Mouse (Mus musculus) forebrain, embryonic 11.5 days (tissue): ENCODE results near the gene Arid4b. TPM values are rescaled to one million over a fixed set of nuclear protein-coding genes. Genes with fewer than 3 reads are reported as not detected.

Source experiments
- ATAC-seq: fragments of 200-750 bp; cut with Nextera tagmentation; replicated peaks from 2 replicates; pipeline ENCODE4 v1.8.0; 2017; ENCODE audit warnings: moderate TSS enrichment; ENCODE audit not compliant: low FRiP score
- DNase-seq: peaks from one replicate; pipeline ENCODE4 v3.0.0-alpha.2; 2017; ENCODE audit warnings: low spot score
- H3K27ac ChIP-seq: fragments of 300-500 bp; sonication (generic); 2 replicates; pipeline ENCODE4 v1.5.1; 2014; ENCODE audit warnings: low read depth, low read length
- H3K27me3 ChIP-seq: fragments of 300-500 bp; sonication (generic); 2 replicates; pipeline ENCODE4 v1.6.1; 2014; ENCODE audit warnings: mild to moderate bottlenecking, low read length, mixed read lengths; ENCODE audit not compliant: control insufficient read depth, insufficient read depth
- H3K36me3 ChIP-seq: fragments of 300-500 bp; sonication (generic); 2 replicates; pipeline ENCODE4 v1.6.1; 2014; ENCODE audit warnings: mild to moderate bottlenecking, low read length, moderate library complexity, mixed read lengths; ENCODE audit not compliant: control insufficient read depth, insufficient read depth
- H3K4me1 ChIP-seq: fragments of 300-500 bp; sonication (generic); replicated peaks from 2 replicates; pipeline ENCODE4 v1.6.1; 2014; ENCODE audit warnings: low read length, mixed read lengths; ENCODE audit not compliant: control insufficient read depth, insufficient read depth
- H3K4me2 ChIP-seq: fragments of 300-500 bp; sonication (generic); 2 replicates; pipeline ENCODE4 v1.6.1; 2014; ENCODE audit warnings: low read depth, mild to moderate bottlenecking, low read length, moderate library complexity, mixed read lengths; ENCODE audit not compliant: severe bottlenecking
- H3K4me3 ChIP-seq: fragments of 300-500 bp; sonication (generic); 2 replicates; pipeline ENCODE4 v1.5.1; 2014; ENCODE audit warnings: low read depth, low read length
- H3K9ac ChIP-seq: fragments of 300-500 bp; sonication (generic); 2 replicates; pipeline ENCODE4 v1.6.1; 2014; ENCODE audit warnings: low read length
- H3K9me3 ChIP-seq: fragments of 300-500 bp; sonication (generic); 2 replicates; pipeline ENCODE4 v1.6.1; 2016; ENCODE audit warnings: low read length, mixed read lengths; ENCODE audit not compliant: control insufficient read depth
- WGBS: fragments of 180-500 bp; shearing (Covaris S2); extraction: QIAGEN DNeasy Blood & Tissue Kit; methylation state at CpG from one replicate; pipeline ENCODE4 v1.1.7; 2014; 5-methylcytosine and 5-hydroxymethylcytosine counted together
- polyA plus RNA-seq: library from polyadenylated mRNA; unstranded; fragments of >200 nt; fragmentation: Nextera tagmentation; extraction: Ambion mirVana; gene quantifications from 2 replicates; pipeline ENCODE4 v1.2.1, GENCODE M21; 2014

The Arid4b gene
- polyA plus RNA-seq, 1 experiment from 2014 or later, result 97.3 TPM

DNA sequence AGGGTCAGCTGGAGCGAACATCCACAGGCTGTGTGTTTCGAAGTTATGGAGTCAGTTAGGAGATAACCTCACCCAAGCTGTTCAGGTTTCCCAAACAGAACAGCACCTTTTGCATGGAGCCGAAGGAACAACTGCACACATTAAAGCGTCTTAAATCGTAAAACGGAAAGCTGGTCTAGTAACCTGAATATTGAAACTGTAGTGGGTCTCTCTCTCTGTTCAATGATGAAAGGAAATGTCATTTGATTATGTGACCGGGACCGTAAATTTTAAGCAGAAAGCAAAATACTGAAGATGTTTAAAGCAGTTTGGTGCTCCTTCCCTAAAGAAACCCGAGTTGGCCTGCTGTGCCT is 2.0 kb downstream of the Arid4b start:
- H3K27ac ChIP-seq, result no peak overlapping the region
- WGBS, result 29% methylated on average over 9 of the region's 9 CpGs

DNA sequence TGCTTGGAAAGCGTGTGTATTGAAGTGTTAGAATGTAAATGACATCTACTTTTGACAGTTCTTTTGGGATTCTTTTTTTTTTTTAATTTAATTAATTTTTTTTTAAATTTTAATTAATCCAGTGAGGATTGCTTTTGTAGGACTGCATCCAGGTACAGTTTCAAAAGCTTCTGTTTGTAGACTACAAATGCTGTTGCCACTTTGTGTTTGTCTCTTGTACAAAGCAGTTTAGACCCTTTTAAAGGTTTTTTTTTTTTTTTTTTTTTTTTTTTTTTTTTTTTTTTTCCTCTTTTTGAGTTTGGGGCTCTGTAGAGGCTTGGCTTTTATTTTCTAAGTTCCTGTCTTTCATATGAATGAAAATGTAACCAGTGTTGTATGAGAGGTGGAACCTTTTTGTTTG is 2.7 kb downstream of the Arid4b start:
- WGBS, result 80% methylated on average over 1 of the region's 1 CpGs
- ATAC-seq, result no peak
- no peak overlapping the region for H3K4me3 ChIP-seq

More for the DNA sequence above, 2.0 kb downstream of the Arid4b start:
- H3K4me2 ChIP-seq, result peak overlapping the region; percentile 67
- no peaks in the 10 kb centered on the region for H3K36me3 ChIP-seq
- no peak for ATAC-seq
- peaks cover 2% of the 10 kb centered on the region; the same call in 1 of the 2 replicates for H3K4me1 ChIP-seq
- H3K27me3 ChIP-seq, result no peaks in the 10 kb centered on the region
- peak overlapping the region; percentile 99 for H3K4me3 ChIP-seq
- no peak for DNase-seq
- no peaks in the 10 kb centered on the region for H3K9me3 ChIP-seq
- peak overlapping the region; percentile 97 for H3K9ac ChIP-seq

DNA sequence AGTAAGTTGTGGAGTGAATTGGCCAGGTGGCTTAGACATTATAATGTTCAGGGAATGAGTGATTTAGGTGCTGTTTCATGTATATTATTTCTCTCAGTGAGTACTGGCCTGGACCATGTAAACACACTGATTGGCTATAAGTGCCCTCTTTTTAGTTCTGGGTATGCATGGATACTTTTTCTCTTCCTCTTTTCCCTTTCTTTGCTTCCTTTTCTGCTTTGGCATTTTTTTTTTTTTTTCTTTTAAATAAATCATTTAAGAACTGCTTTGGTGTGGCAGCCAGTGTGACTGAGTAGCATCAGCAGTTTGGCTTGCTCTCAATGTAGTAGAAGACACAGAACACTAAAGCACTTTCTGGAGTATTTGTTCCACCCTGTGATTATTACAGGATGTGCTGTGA is 5.0 kb downstream of the Arid4b start:
- Histone ChIP-seq H3K4me3 (no peak overlapping the region), H3K27me3 (no peaks in the 10 kb centered on the region), H3K27ac (no peak overlapping the region), H3K36me3 (no peaks in the 10 kb centered on the region; the same call in 1 of the 2 replicates), H3K4me2 (no peak overlapping the region), H3K9me3 (no peaks in the 10 kb centered on the region), H3K4me1 (no peaks in the 10 kb centered on the region), H3K9ac (no peak overlapping the region)
- DNase-seq, result no peak
- no peak for ATAC-seq

More for the DNA sequence above, 2.7 kb downstream of the Arid4b start:
- H3K36me3 ChIP-seq, result no peaks in the 10 kb centered on the region; the same call in 1 of the 2 replicates
- no peak for DNase-seq
- H3K9ac ChIP-seq, result no peak overlapping the region
- H3K27ac ChIP-seq, result no peak overlapping the region
- no peak overlapping the region for H3K4me2 ChIP-seq
- H3K27me3 ChIP-seq, result no peaks in the 10 kb centered on the region
- H3K9me3 ChIP-seq, result no peaks in the 10 kb centered on the region
- peaks cover 2% of the 10 kb centered on the region; the same call in 1 of the 2 replicates for H3K4me1 ChIP-seq

DNA sequence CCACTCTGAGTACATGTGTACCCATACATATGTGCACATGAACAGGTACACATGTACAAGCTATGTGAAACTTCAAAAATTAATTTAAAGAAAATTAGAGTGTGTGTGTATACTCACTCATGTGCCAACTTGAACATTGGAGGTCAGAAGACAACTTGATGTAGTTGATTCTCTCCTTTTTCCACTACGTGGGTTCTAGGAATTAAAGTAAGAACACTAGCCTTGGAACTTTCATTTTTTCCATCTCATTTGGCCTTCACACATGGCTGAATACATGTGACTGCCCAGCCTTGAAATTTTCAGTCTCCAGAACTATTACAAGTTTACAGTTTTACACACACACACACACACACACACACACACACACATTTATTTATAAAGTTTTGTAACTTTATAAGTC is 6.3 kb downstream of the Arid4b start:
- H3K4me2 ChIP-seq, result no peak overlapping the region
- no peak overlapping the region for H3K4me3 ChIP-seq
- H3K9me3 ChIP-seq, result no peaks in the 10 kb centered on the region
- ATAC-seq (no peak), DNase-seq (no peak)
- H3K9ac ChIP-seq, result no peak overlapping the region
- no peaks in the 10 kb centered on the region for H3K27me3 ChIP-seq
- H3K36me3 ChIP-seq, result no peaks in the 10 kb centered on the region; the same call in 1 of the 2 replicates
- WGBS, result 88% methylated on average over 1 of the region's 1 CpGs
- H3K4me1 ChIP-seq, result no peaks in the 10 kb centered on the region
- no peak overlapping the region for H3K27ac ChIP-seq

DNA sequence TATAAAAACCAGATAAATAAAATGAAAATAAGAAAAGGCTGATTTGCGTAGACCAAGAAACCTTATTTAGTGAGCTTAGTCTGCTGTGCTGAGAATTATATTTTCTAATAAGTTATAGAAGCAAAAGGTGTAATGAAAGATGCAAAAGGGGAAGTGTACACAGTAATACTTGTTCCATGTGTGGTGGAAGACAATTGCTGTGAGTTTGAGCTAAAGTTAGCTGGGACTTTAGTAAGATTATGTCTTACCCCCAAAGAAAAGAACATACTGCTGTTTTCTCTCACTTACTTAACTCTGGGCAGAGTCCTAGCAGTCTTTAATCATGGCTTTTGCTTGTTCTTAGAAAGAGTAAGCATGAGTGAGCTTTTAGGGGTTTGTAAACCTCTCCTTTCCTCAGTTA is 11.3 kb downstream of the Arid4b start:
- H3K9ac ChIP-seq, result no peak overlapping the region
- H3K27ac ChIP-seq, result no peak overlapping the region
- no peaks in the 10 kb centered on the region for H3K4me1 ChIP-seq
- ATAC-seq (no peak), DNase-seq (no peak)
- H3K4me3 ChIP-seq, result no peak overlapping the region
- no peaks in the 10 kb centered on the region for H3K9me3 ChIP-seq
- H3K27me3 ChIP-seq, result no peaks in the 10 kb centered on the region
- no peak overlapping the region for H3K4me2 ChIP-seq
- WGBS, result 98% methylated on average over 1 of the region's 1 CpGs
- no peaks in the 10 kb centered on the region; the same call in 1 of the 2 replicates for H3K36me3 ChIP-seq

DNA sequence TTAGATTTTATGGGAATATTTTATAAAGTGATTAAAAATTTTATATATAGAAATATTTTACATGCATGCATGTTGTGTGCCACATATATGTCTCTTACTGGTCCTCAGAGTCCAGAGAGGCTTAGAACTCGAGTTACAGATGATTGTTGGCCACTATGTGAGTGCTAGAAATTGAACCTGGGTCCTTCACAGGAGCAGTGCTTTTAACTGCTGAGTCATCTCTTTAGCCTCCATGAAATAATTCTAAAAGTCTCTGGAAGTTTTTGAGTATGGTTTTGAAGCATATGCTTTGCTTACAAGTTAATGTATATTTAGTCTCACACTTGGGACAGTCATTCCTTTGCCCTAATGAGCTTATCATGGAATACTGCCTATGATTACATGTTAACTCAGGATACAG is 12.3 kb downstream of the Arid4b start:
- Histone ChIP-seq H3K4me2 (no peak overlapping the region), H3K4me3 (no peak overlapping the region), H3K4me1 (no peaks in the 10 kb centered on the region), H3K27me3 (no peaks in the 10 kb centered on the region), H3K9ac (no peak overlapping the region), H3K36me3 (no peaks in the 10 kb centered on the region; the same call in 1 of the 2 replicates), H3K9me3 (no peaks in the 10 kb centered on the region), H3K27ac (no peak overlapping the region)
- 88% methylated on average over 1 of the region's 1 CpGs for WGBS
- ATAC-seq (no peak), DNase-seq (no peak)

DNA sequence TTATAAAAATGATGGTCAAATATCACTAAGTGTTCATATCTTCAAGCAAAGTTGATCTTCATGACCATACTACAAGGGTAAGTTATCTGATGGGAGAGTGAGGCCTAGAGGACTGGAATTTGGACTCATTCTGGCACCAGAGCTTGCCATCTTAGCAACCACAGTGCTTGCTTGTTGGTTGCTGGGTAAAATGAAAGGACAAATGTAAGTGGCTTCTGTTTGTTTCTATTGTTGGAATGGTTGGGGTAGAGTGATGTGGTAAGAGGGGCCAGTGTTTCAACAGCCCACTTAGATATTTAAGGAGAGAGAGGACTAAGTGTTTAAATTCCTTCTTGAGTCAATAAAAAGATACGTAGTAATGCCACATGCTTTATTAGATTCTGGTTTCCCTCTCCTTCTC is 25.6 kb downstream of the Arid4b start:
- DNase-seq, result no peak
- Histone ChIP-seq H3K9ac (no peak overlapping the region), H3K4me2 (no peak overlapping the region), H3K27ac (no peak overlapping the region), H3K4me1 (no peaks in the 10 kb centered on the region), H3K4me3 (no peak overlapping the region), H3K36me3 (no peaks in the 10 kb centered on the region; the same call in 1 of the 2 replicates), H3K27me3 (no peaks in the 10 kb centered on the region), H3K9me3 (no peaks in the 10 kb centered on the region)
- no peak for ATAC-seq
- WGBS, result 89% methylated on average over 1 of the region's 1 CpGs

DNA sequence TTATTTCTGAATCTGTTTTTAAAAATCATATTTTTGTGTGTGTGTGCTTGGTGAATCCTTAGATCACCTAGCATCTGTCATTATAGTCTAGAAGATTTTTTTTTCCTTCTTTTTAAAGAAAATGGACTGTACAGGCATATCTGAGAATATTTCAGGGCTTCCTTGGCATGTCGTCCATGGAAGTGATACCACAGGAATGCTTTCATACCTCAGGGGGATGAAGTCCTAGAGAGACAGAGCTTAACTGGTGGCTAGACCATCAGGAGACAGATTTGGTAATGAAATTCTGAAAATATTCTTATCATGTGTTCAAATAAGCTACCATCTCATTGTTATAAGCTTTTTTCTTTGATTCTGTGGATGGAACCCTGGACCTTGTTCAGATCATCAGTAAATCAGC is 40.0 kb downstream of the Arid4b start:
- Histone ChIP-seq H3K4me1 (no peaks in the 10 kb centered on the region), H3K4me2 (no peak overlapping the region), H3K4me3 (no peak overlapping the region), H3K27me3 (no peaks in the 10 kb centered on the region), H3K36me3 (no peaks in the 10 kb centered on the region), H3K9ac (no peak overlapping the region), H3K27ac (no peak overlapping the region), H3K9me3 (no peaks in the 10 kb centered on the region)
- ATAC-seq (no peak), DNase-seq (no peak)
- WGBS, result 86% methylated on average over 1 of the region's 1 CpGs

DNA sequence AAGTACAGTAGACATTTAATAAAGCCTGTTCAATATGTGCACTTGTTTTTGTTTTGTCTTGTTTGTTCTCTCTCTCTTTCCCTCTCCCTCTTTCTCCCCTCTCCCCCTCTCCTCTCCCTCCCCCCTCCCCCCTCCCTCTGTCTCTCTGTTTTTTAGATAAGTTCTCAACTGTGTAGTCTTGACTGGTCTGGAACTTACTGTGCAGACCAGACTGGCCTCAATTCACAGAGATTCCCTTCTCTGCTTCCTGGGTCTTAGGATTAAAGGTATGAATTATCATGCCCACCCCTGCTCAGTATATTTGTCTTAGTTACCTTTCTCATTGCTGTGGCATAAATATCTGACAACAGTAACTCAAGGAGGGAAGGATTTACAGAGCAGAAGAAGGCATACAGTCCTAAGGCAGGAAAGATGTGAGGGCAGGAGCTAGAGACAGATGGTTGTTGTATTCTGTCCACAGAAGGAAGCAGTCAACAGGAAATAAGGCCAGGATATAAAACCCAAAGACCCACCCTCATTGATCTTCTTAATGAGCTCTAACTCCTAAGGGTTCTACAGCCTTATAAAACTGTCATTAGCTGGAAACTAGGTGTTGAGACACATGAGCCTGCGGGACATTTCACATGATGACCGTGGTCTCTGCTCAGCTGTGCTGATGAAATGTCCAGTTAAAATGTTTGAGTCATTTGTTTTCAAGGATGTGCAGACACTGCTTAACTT is 47.3 kb downstream of the Arid4b start:
- 96% methylated on average over 2 of the region's 2 CpGs for WGBS
- H3K4me2 ChIP-seq, result no peak overlapping the region
- H3K4me3 ChIP-seq, result no peak overlapping the region
- no peaks in the 10 kb centered on the region for H3K36me3 ChIP-seq
- no peak overlapping the region for H3K27ac ChIP-seq
- H3K9ac ChIP-seq, result no peak overlapping the region
- H3K9me3 ChIP-seq, result no peaks in the 10 kb centered on the region
- ATAC-seq (no peak), DNase-seq (no peak)
- H3K4me1 ChIP-seq, result no peaks in the 10 kb centered on the region
- no peaks in the 10 kb centered on the region for H3K27me3 ChIP-seq
